Mouse (Mus musculus) limb, embryonic 15.5 days (tissue): Measurements from ENCODE around the gene Mnx1. TPM values are rescaled to one million over a fixed set of nuclear protein-coding genes. Genes with fewer than 3 reads are reported as not detected.
A peak's percentile ranks its signal among the peaks of the same experiment; 100 is the strongest.
"Not testable (repeated sequence)": the region's sequence is repeated elsewhere in the genome, so short reads cannot be mapped to it uniquely, and the experiment has no call there.

Experiments used
- ATAC-seq: fragments of 200-750 bp; cut with Nextera tagmentation; 2 replicates; pipeline ENCODE4 v1.8.0; 2017; ENCODE audit warnings: low read depth, moderate TSS enrichment; ENCODE audit not compliant: insufficient number of reproducible peaks, low FRiP score, low TSS enrichment
- H3K27ac ChIP-seq: fragments of 300-500 bp; sonication (generic); 2 replicates; pipeline ENCODE4 v1.5.1; 2015; ENCODE audit warnings: moderate library complexity, mild to moderate bottlenecking, inconsistent platforms
- H3K27me3 ChIP-seq: fragments of 300-500 bp; sonication (generic); 2 replicates; pipeline ENCODE4 v1.6.1; 2015; ENCODE audit warnings: inconsistent platforms
- H3K36me3 ChIP-seq: fragments of 300-500 bp; sonication (generic); 2 replicates; pipeline ENCODE4 v1.6.1; 2015; ENCODE audit warnings: inconsistent platforms
- H3K4me1 ChIP-seq: fragments of 300-500 bp; sonication (generic); 2 replicates; pipeline ENCODE4 v1.6.1; 2015; ENCODE audit warnings: inconsistent platforms
- H3K4me2 ChIP-seq: fragments of 300-500 bp; sonication (generic); 2 replicates; pipeline ENCODE4 v1.6.1; 2015; ENCODE audit warnings: mild to moderate bottlenecking, inconsistent platforms
- H3K4me3 ChIP-seq: fragments of 300-500 bp; sonication (generic); 2 replicates; pipeline ENCODE4 v1.5.1; 2015; ENCODE audit warnings: mild to moderate bottlenecking, inconsistent platforms
- H3K9ac ChIP-seq: fragments of 300-500 bp; sonication (generic); 2 replicates; pipeline ENCODE4 v1.6.1; 2015; ENCODE audit warnings: inconsistent platforms
- H3K9me3 ChIP-seq: fragments of 300-500 bp; sonication (generic); 2 replicates; pipeline ENCODE4 v1.6.1; 2016; ENCODE audit warnings: inconsistent platforms
- WGBS: fragments of 180-500 bp; shearing (Covaris S2); methylation state at CpG from one replicate; pipeline ENCODE4 v1.1.7; 2015; 5-methylcytosine and 5-hydroxymethylcytosine counted together
- polyA plus RNA-seq: library from polyadenylated mRNA; unstranded; fragments of >200 nt; fragmentation: Nextera tagmentation; extraction: Ambion mirVana; gene quantifications from 2 replicates; pipeline ENCODE4 v1.2.1, GENCODE M21; 2015

Gene Mnx1
- polyA plus RNA-seq, 1 experiment from 2014 or later: not detected

GRCm38 (mm10) chr5:29467489-29468350, 10.6 kb downstream of the Mnx1 start:
- Histone ChIP-seq H3K27me3 (peaks cover 79% of the 10 kb centered on the region), H3K4me1 (peaks cover 18% of the 10 kb centered on the region), H3K4me2 (peak overlapping the region; percentile 66), H3K9me3 (no peaks in the 10 kb centered on the region), H3K9ac (no peak overlapping the region), H3K4me3 (peak overlapping the region; percentile 41), H3K27ac (no peak overlapping the region), H3K36me3 (no peaks in the 10 kb centered on the region)
- ATAC-seq: no peak
- 4% methylated on average over 67 of the region's 67 CpGs for WGBS

GRCm38 (mm10) chr5:29462943-29463686, 15.2 kb downstream of the Mnx1 start:
- H3K9ac ChIP-seq: no peak overlapping the region
- peaks cover 34% of the 10 kb centered on the region for H3K27me3 ChIP-seq
- H3K4me1 ChIP-seq: peaks cover 6% of the 10 kb centered on the region
- WGBS: 55% methylated on average over 9 of the region's 9 CpGs
- H3K36me3 ChIP-seq: peaks cover 8% of the 10 kb centered on the region; the same call in 1 of the 2 replicates
- no peak for ATAC-seq
- no peak overlapping the region for H3K4me2 ChIP-seq
- no peak overlapping the region for H3K27ac ChIP-seq
- no peak overlapping the region for H3K4me3 ChIP-seq
- no peaks in the 10 kb centered on the region for H3K9me3 ChIP-seq

GRCm38 (mm10) chr5:29456895-29457656, 21.2 kb downstream of the Mnx1 start:
- no peak for ATAC-seq

GRCm38 (mm10) chr5:29452352-29452751, 25.9 kb downstream of the Mnx1 start:
- H3K9me3 ChIP-seq: no peaks in the 10 kb centered on the region
- no peak for ATAC-seq
- H3K9ac ChIP-seq: no peak overlapping the region
- 78% methylated on average over 4 of the region's 4 CpGs for WGBS
- no peak overlapping the region for H3K4me3 ChIP-seq
- no peak overlapping the region for H3K4me2 ChIP-seq
- no peak overlapping the region for H3K27ac ChIP-seq
- H3K36me3 ChIP-seq: peaks cover 72% of the 10 kb centered on the region
- peaks cover 1% of the 10 kb centered on the region; the same call in 1 of the 2 replicates for H3K4me1 ChIP-seq
- H3K27me3 ChIP-seq: no peaks in the 10 kb centered on the region

More at GRCm38 (mm10) chr5:29456895-29457656, 21.2 kb downstream of the Mnx1 start:
- Histone ChIP-seq H3K4me2 (no peak overlapping the region), H3K4me1 (peaks cover 2% of the 10 kb centered on the region; the same call in 1 of the 2 replicates), H3K9ac (no peak overlapping the region), H3K36me3 (peaks cover 40% of the 10 kb centered on the region), H3K4me3 (no peak overlapping the region), H3K27me3 (no peaks in the 10 kb centered on the region), H3K27ac (no peak overlapping the region), H3K9me3 (no peaks in the 10 kb centered on the region)
- WGBS: 34% methylated on average over 5 of the region's 5 CpGs

GRCm38 (mm10) chr5:29445275-29445674, 33.0 kb downstream of the Mnx1 start:
- Histone ChIP-seq H3K9ac (no peak overlapping the region), H3K4me3 (no peak overlapping the region), H3K27me3 (no peaks in the 10 kb centered on the region), H3K9me3 (no peaks in the 10 kb centered on the region), H3K36me3 (peaks cover 91% of the 10 kb centered on the region), H3K4me2 (no peak overlapping the region), H3K4me1 (no peaks in the 10 kb centered on the region), H3K27ac (no peak overlapping the region)
- 91% methylated on average over 2 of the region's 2 CpGs for WGBS
- no peak for ATAC-seq

GRCm38 (mm10) chr5:29436728-29437127, 41.5 kb downstream of the Mnx1 start:
- not testable (repeated sequence) for H3K9ac ChIP-seq, H3K4me3 ChIP-seq, H3K27me3 ChIP-seq, H3K4me2 ChIP-seq, ATAC-seq, H3K27ac ChIP-seq, H3K9me3 ChIP-seq
- 90% methylated on average over 6 of the region's 6 CpGs for WGBS
- peaks cover 15% of the 10 kb centered on the region for H3K4me1 ChIP-seq
- peaks cover 50% of the 10 kb centered on the region for H3K36me3 ChIP-seq

GRCm38 (mm10) chr5:29435491-29435890, 42.8 kb downstream of the Mnx1 start:
- WGBS: 42% methylated on average over 8 of the region's 8 CpGs
- H3K9ac ChIP-seq: 0 out of 2 replicates have a peak overlapping the region, but pooled peaks have one; percentile 79
- no peak for ATAC-seq
- peaks cover 15% of the 10 kb centered on the region for H3K4me1 ChIP-seq
- H3K27me3 ChIP-seq: 0 out of 2 replicates have a peak, but pooled peaks cover 4% of the 10 kb centered on the region
- peak overlapping the region; percentile 87 for H3K4me2 ChIP-seq
- peaks cover 38% of the 10 kb centered on the region for H3K36me3 ChIP-seq
- no peak overlapping the region for H3K27ac ChIP-seq
- H3K4me3 ChIP-seq: peak overlapping the region; percentile 94
- H3K9me3 ChIP-seq: no peaks in the 10 kb centered on the region

GRCm38 (mm10) chr5:29434872-29435358, 43.4 kb downstream of the Mnx1 start:
- peak; percentile 46; the same call in 1 of the 2 replicates for ATAC-seq
- Histone ChIP-seq H3K27me3 (0 out of 2 replicates have a peak, but pooled peaks cover 4% of the 10 kb centered on the region), H3K9me3 (no peaks in the 10 kb centered on the region), H3K36me3 (peaks cover 32% of the 10 kb centered on the region), H3K27ac (peak overlapping the region; percentile 82), H3K4me1 (peaks cover 15% of the 10 kb centered on the region), H3K4me2 (peak overlapping the region; percentile 87), H3K4me3 (peak overlapping the region; percentile 94), H3K9ac (peak overlapping the region; percentile 79)
- under 1% methylated on average over 48 of the region's 48 CpGs for WGBS

- ATAC-seq: peak; percentile 89
- peak within 1 kb of the TSS; percentile 94 for H3K4me3 ChIP-seq
- H3K36me3 ChIP-seq: peaks cover 27% of the 10 kb centered on the region
- H3K9me3 ChIP-seq: no peaks in the 10 kb centered on the region
- H3K4me2 ChIP-seq: peak within 1 kb of the TSS; percentile 87
- H3K4me1 ChIP-seq: peaks cover 15% of the 10 kb centered on the region
- 0 out of 2 replicates have a peak, but pooled peaks cover 4% of the 10 kb centered on the region for H3K27me3 ChIP-seq
- peak within 1 kb of the TSS; percentile 82 for H3K27ac ChIP-seq
- peak within 1 kb of the TSS; percentile 79 for H3K9ac ChIP-seq
- 3% methylated on average over 29 of the region's 29 CpGs for WGBS
Observed at GRCm38 (mm10) chr5:29434228-29434871, 43.9 kb downstream of the Mnx1 start, which contains the start of gene Nom1. Gene Nom1, plus strand, starts transcription at chr5:29434664.

GRCm38 (mm10) chr5:29423330-29423729, 54.9 kb downstream of the Mnx1 start:
- H3K27me3 ChIP-seq, H3K27ac ChIP-seq, H3K4me3 ChIP-seq, H3K4me1 ChIP-seq, H3K9ac ChIP-seq, H3K9me3 ChIP-seq, H3K36me3 ChIP-seq, H3K4me2 ChIP-seq, ATAC-seq: not testable (repeated sequence)
- WGBS: 45% methylated on average over 3 of the region's 3 CpGs
